Mouse (Mus musculus) induced T-regulatory cell, adult 2 months (primary cell): ENCODE measurements around the gene Slx.
"Not testable (repeated sequence)": the region's sequence is repeated elsewhere in the genome, so short reads cannot be mapped to it uniquely, and the experiment has no call there.

Experiments used
- DNase-seq: peaks from one replicate; pipeline ENCODE4 v3.0.0-alpha.2; 2012; ENCODE audit warnings: low read depth

Gene Slx

DNA sequence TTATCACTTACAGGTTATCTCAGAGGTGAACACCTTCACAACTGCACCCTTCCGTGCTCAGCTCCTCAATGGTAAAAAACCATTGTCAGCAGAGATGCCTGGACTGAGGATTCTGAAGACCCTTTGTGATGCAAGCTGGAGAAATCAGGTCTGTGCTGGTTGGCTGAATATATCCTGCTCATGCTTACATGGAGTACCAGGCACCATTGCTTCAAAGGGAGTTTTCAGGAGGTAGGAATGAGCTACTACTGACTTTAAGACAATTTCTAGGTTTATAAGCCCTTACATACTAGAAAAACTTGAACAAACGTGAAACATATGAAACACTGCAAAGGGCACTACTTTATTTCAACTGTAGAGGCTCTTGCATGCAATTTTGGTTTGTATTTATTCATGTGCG lies at the start of gene Slx:
Gene Slx, minus strand, starts transcription at position 101 of the 400 bp plus-strand sequence.
- DNase-seq, result not testable (repeated sequence)
